Mouse (Mus musculus): ENCODE data around the gene Pspn. TPM values are rescaled to one million over a fixed set of nuclear protein-coding genes. Genes with fewer than 3 reads are reported as not detected.

The Pspn gene
- polyA plus RNA-seq (2017; shearing (Covaris generic)), result 1.6 TPM

GRCm38 (mm10) chr17:56999968-57000609 is at the start of gene Pspn:
Pspn (minus strand) TSS chr17:57000018.

GRCm38 (mm10) chr17:57041554-57041953 is 41.7 kb upstream of the Pspn start, which contains the start of gene Slc25a41:
Slc25a41 (minus strand) TSS chr17:57041654.

GRCm38 (mm10) chr17:57030931-57031660 is 31.3 kb upstream of the Pspn start, which contains the start of gene Khsrp:
Khsrp (minus strand) TSS chr17:57031522.

GRCm38 (mm10) chr17:57011236-57012141 is 11.7 kb upstream of the Pspn start, which contains the start of the genes Gtf2f1 and Gm17949:
Gtf2f1 (minus strand) TSS chr17:57011288.
Gm17949 (plus strand) TSS chr17:57011469.

GRCm38 (mm10) chr17:56997029-56997667 is 2.7 kb downstream of the Pspn start, which contains the start of gene Alkbh7:
Alkbh7 (plus strand) TSS chr17:56997339.

GRCm38 (mm10) chr17:56990115-56990746 is 9.6 kb downstream of the Pspn start, which contains the start of gene Clpp:
Clpp (plus strand) TSS chr17:56990305.

GRCm38 (mm10) chr17:56982013-56982412 is 17.8 kb downstream of the Pspn start, which contains the start of gene Acer1:
Acer1 (minus strand) TSS chr17:56982126.

Other genes starting within 250 kb of the Pspn start
- 0.18 TPM for gene Nrtn, start 242.5 kb downstream of the Pspn start, polyA plus RNA-seq (2017; shearing (Covaris generic))
- 57.9 TPM for gene Dus3l, start 235.3 kb downstream of the Pspn start, polyA plus RNA-seq (2017; shearing (Covaris generic))
- gene Prr22, start 229.8 kb downstream of the Pspn start, polyA plus RNA-seq (2017; shearing (Covaris generic)), result 1.8 TPM
- 1.4 TPM for gene Rfx2, start 169.0 kb downstream of the Pspn start, polyA plus RNA-seq (2017; shearing (Covaris generic))
- gene Acsbg2, start 125.6 kb downstream of the Pspn start, polyA plus RNA-seq (2017; shearing (Covaris generic)), result not detected
- gene 1700061G19Rik, start 124.5 kb downstream of the Pspn start, polyA plus RNA-seq (2017; shearing (Covaris generic)), result 0.24 TPM
- 42.0 TPM for gene Mllt1, start 64.6 kb downstream of the Pspn start, polyA plus RNA-seq (2017; shearing (Covaris generic))
- not detected for gene Acer1, start 17.9 kb downstream of the Pspn start, polyA plus RNA-seq (2017; shearing (Covaris generic))
- 76.9 TPM for gene Clpp, start 9.7 kb downstream of the Pspn start, polyA plus RNA-seq (2017; shearing (Covaris generic))
- gene Alkbh7, start 2.7 kb downstream of the Pspn start, polyA plus RNA-seq (2017; shearing (Covaris generic)), result 34.2 TPM
- 90.6 TPM for gene Gtf2f1, start 11.3 kb upstream of the Pspn start, polyA plus RNA-seq (2017; shearing (Covaris generic))
- 0.61 TPM for gene Gm17949, start 11.5 kb upstream of the Pspn start, polyA plus RNA-seq (2017; shearing (Covaris generic))
- gene Khsrp, start 31.5 kb upstream of the Pspn start, polyA plus RNA-seq (2017; shearing (Covaris generic)), result 56.0 TPM
- not detected for gene Slc25a41, start 41.6 kb upstream of the Pspn start, polyA plus RNA-seq (2017; shearing (Covaris generic))
- gene Crb3, start 59.1 kb upstream of the Pspn start, polyA plus RNA-seq (2017; shearing (Covaris generic)), result 1.1 TPM
- gene Slc25a23, start 59.8 kb upstream of the Pspn start, polyA plus RNA-seq (2017; shearing (Covaris generic)), result 7.9 TPM
- 288 TPM for gene Dennd1c, start 78.5 kb upstream of the Pspn start, polyA plus RNA-seq (2017; shearing (Covaris generic))
- 1.8 TPM for gene Tubb4a, start 87.8 kb upstream of the Pspn start, polyA plus RNA-seq (2017; shearing (Covaris generic))
- gene Tnfsf9, start 105.3 kb upstream of the Pspn start, polyA plus RNA-seq (2017; shearing (Covaris generic)), result 4.1 TPM
- 0.72 TPM for gene Cd70, start 149.8 kb upstream of the Pspn start, polyA plus RNA-seq (2017; shearing (Covaris generic))
- gene Tnfsf14, start 194.2 kb upstream of the Pspn start, polyA plus RNA-seq (2017; shearing (Covaris generic)), result 3.4 TPM
- gene C3, start 228.1 kb upstream of the Pspn start, polyA plus RNA-seq (2017; shearing (Covaris generic)), result 0.56 TPM
- 82.5 TPM for gene Gpr108, start 248.4 kb upstream of the Pspn start, polyA plus RNA-seq (2017; shearing (Covaris generic))
- 4.9 TPM for gene Trip10, start 249.4 kb upstream of the Pspn start, polyA plus RNA-seq (2017; shearing (Covaris generic))

Data from CD4-positive, CD25-positive, alpha-beta regulatory T cell (primary cell).